ENCODE assay signal across 8 mouse cellular contexts in genomic region chr15:89197056-89197455, GRCm38 (mm10). TPM values are rescaled to one million over a fixed set of nuclear protein-coding genes. Genes with fewer than 3 reads are reported as not detected.
DNase-seq lines count a peak whose midpoint lies in the region; ATAC-seq lines count a peak whose summit lies in the region.

No protein-coding gene starts in this region.

- H3K9me3 ChIP-seq in neural tube, embryonic 11.5 days (ENCODE audit: control insufficient read depth, low read length): no peaks in the 10 kb centered on the region
- no peaks in the 10 kb centered on the region; the same call in 1 of the 2 replicates for H3K9me3 ChIP-seq in limb, embryonic 13.5 days
- H3K9me3 ChIP-seq in stomach, embryonic 16.5 days (replicated peaks; ENCODE audit: control insufficient read depth, low read length): no peaks in the 10 kb centered on the region

- H3K27me3 ChIP-seq in neural tube, embryonic 11.5 days (ENCODE audit: control insufficient read depth, insufficient read depth, low read length): no peaks in the 10 kb centered on the region
- H3K27me3 ChIP-seq in limb, embryonic 13.5 days: no peaks in the 10 kb centered on the region
- H3K27me3 ChIP-seq in stomach, embryonic 16.5 days (ENCODE audit: control insufficient read depth, insufficient read depth, low read length): no peaks in the 10 kb centered on the region

- no peaks in the 10 kb centered on the region for H3K36me3 ChIP-seq in neural tube, embryonic 11.5 days (ENCODE audit: control insufficient read depth, insufficient read depth, low read length)
- H3K36me3 ChIP-seq in limb, embryonic 13.5 days: no peaks in the 10 kb centered on the region
- no peaks in the 10 kb centered on the region for H3K36me3 ChIP-seq in stomach, embryonic 16.5 days (ENCODE audit: control insufficient read depth, insufficient read depth, low read length)

- peak overlapping the region; percentile 94 for H3K9ac ChIP-seq in neural tube, embryonic 11.5 days (ENCODE audit: low read length)
- peak overlapping the region; percentile 96 for H3K9ac ChIP-seq in limb, embryonic 13.5 days
- H3K9ac ChIP-seq in stomach, embryonic 16.5 days (ENCODE audit: low read length): peak overlapping the region; percentile 99

- peak overlapping the region; percentile 86 for H3K4me3 ChIP-seq in neural tube, embryonic 11.5 days (ENCODE audit: low read depth, low read length)
- peak overlapping the region; percentile 89 for H3K4me3 ChIP-seq in limb, embryonic 13.5 days
- peak overlapping the region; percentile 98 for H3K4me3 ChIP-seq in stomach, embryonic 16.5 days (replicated peaks; ENCODE audit: low read length)

- peak overlapping the region; percentile 51 for H3K4me2 ChIP-seq in neural tube, embryonic 11.5 days (ENCODE audit: low read depth)
- H3K4me2 ChIP-seq in limb, embryonic 13.5 days (replicated peaks): peak overlapping the region; percentile 78
- peak overlapping the region; percentile 86 for H3K4me2 ChIP-seq in stomach, embryonic 16.5 days (ENCODE audit: low read depth, low read length)

- H3K4me1 ChIP-seq in neural tube, embryonic 11.5 days (ENCODE audit: control insufficient read depth, insufficient read depth, low read length): peaks cover 6% of the 10 kb centered on the region
- H3K4me1 ChIP-seq in limb, embryonic 13.5 days: peaks cover 15% of the 10 kb centered on the region
- peaks cover 13% of the 10 kb centered on the region for H3K4me1 ChIP-seq in stomach, embryonic 16.5 days (ENCODE audit: control insufficient read depth, insufficient read depth, low read length)

- whole genome bisulfite sequencing in neural tube, embryonic 11.5 days: 73% methylated on average over 15 of the region's 15 CpGs
- WGBS in limb, embryonic 13.5 days: 72% methylated on average over 15 of the region's 15 CpGs
- 67% methylated on average over 15 of the region's 15 CpGs for WGBS in stomach, embryonic 16.5 days

- DNase-seq in cerebellum, postnatal 10 days: peak; percentile 36 to 44
- no peak for DNase-seq in cerebellum, adult 11-12 months
- DNase-seq in neural tube, embryonic 11.5 days (ENCODE audit: low spot score): no peak
- no peak for DNase-seq in neural tube, embryonic 10.5 days (ENCODE audit: extremely low spot score, low spot score)
- no peak for DNase-seq in right cerebral cortex, postnatal 4 days
- no peak for DNase-seq in frontal cortex, postnatal 14 days (ENCODE audit: low spot score in 2 of 2)

- no peak for ATAC-seq in neural tube, embryonic 11.5 days (ENCODE audit: insufficient read depth, low FRiP score, low TSS enrichment)
- ATAC-seq in limb, embryonic 13.5 days (ENCODE audit: low FRiP score, low read depth): no peak
- ATAC-seq in stomach, embryonic 16.5 days (ENCODE audit: insufficient read depth, low FRiP score): no peak

- no peak overlapping the region for H3K27ac ChIP-seq in neural tube, embryonic 11.5 days (ENCODE audit: low read depth, low read length)
- peak overlapping the region; percentile 99 for H3K27ac ChIP-seq in limb, embryonic 13.5 days
- peak overlapping the region; percentile 99; the same call in 1 of the 2 replicates for H3K27ac ChIP-seq in stomach, embryonic 16.5 days (ENCODE audit: low read length)

RNA-seq across cellular contexts. Expression of gene Dennd6b, which starts 0.8 kb away (rescaled TPM):
- polyA plus RNA-seq in neural tube, embryonic 11.5 days (2014; fragmentation: Nextera tagmentation; extraction: Ambion mirVana): 30.5 and 33.6 TPM in 2 replicates
- 22.8 and 25.8 TPM in 2 replicates for polyA plus RNA-seq in limb, embryonic 13.5 days (2015; fragmentation: Nextera tagmentation; extraction: Ambion mirVana)
- polyA plus RNA-seq in stomach, embryonic 16.5 days (2015; fragmentation: Nextera tagmentation; extraction: Ambion mirVana): 13.4 and 15.0 TPM in 2 replicates

RNA-seq across cellular contexts. Expression of gene Ppp6r2, which starts 14.3 kb away (rescaled TPM):
- 45.2 and 47.1 TPM in 2 replicates for polyA plus RNA-seq in neural tube, embryonic 11.5 days (2014; fragmentation: Nextera tagmentation; extraction: Ambion mirVana)
- polyA plus RNA-seq in limb, embryonic 13.5 days (2015; fragmentation: Nextera tagmentation; extraction: Ambion mirVana): 31.8 and 36.3 TPM in 2 replicates
- polyA plus RNA-seq in stomach, embryonic 16.5 days (2015; fragmentation: Nextera tagmentation; extraction: Ambion mirVana): 20.2 and 24.4 TPM in 2 replicates

RNA-seq across cellular contexts. Expression of gene Plxnb2, which starts 16.5 kb away (rescaled TPM):
- 112 and 117 TPM in 2 replicates for polyA plus RNA-seq in neural tube, embryonic 11.5 days (2014; fragmentation: Nextera tagmentation; extraction: Ambion mirVana)
- polyA plus RNA-seq in limb, embryonic 13.5 days (2015; fragmentation: Nextera tagmentation; extraction: Ambion mirVana): 130 and 144 TPM in 2 replicates
- polyA plus RNA-seq in stomach, embryonic 16.5 days (2015; fragmentation: Nextera tagmentation; extraction: Ambion mirVana): 153 and 178 TPM in 2 replicates

RNA-seq across cellular contexts. Expression of gene Mapk11, which starts 47.6 kb away (rescaled TPM):
- 33.1 and 37.4 TPM in 2 replicates for polyA plus RNA-seq in neural tube, embryonic 11.5 days (2014; fragmentation: Nextera tagmentation; extraction: Ambion mirVana)
- 8.4 and 10.4 TPM in 2 replicates for polyA plus RNA-seq in limb, embryonic 13.5 days (2015; fragmentation: Nextera tagmentation; extraction: Ambion mirVana)
- polyA plus RNA-seq in stomach, embryonic 16.5 days (2015; fragmentation: Nextera tagmentation; extraction: Ambion mirVana): 5.1 and 6.0 TPM in 2 replicates

RNA-seq across cellular contexts. Expression of gene Mapk12, which starts 56.6 kb away (rescaled TPM):
- polyA plus RNA-seq in neural tube, embryonic 11.5 days (2014; fragmentation: Nextera tagmentation; extraction: Ambion mirVana): 15.4 and 20.3 TPM in 2 replicates
- polyA plus RNA-seq in limb, embryonic 13.5 days (2015; fragmentation: Nextera tagmentation; extraction: Ambion mirVana): 6.4 and 6.5 TPM in 2 replicates
- polyA plus RNA-seq in stomach, embryonic 16.5 days (2015; fragmentation: Nextera tagmentation; extraction: Ambion mirVana): 3.6 and 6.0 TPM in 2 replicates

Comparison
In these comparisons a context has a peak if more than half of its experiments do, and no peak if none do; other contexts are left out.
1. DNase-seq: peak in cerebellum, postnatal 10 days (2 of 2); none in cerebellum, adult 11-12 months (single experiment), neural tube, embryonic 11.5 days (single experiment), neural tube, embryonic 10.5 days (single experiment), right cerebral cortex, postnatal 4 days (single experiment) and frontal cortex, postnatal 14 days (0 of 2).
2. Peak in every context shown above with its lines, with median percentiles within 50 percentile points of each other: H3K4me2 ChIP-seq, H3K4me3 ChIP-seq and H3K9ac ChIP-seq.